Mouse (Mus musculus): Measurements from ENCODE around the gene Ciapin1.

GRCm38 (mm10) chr8:94820553-94820952, 17.6 kb downstream of the Ciapin1 start:
- no peak for TF ChIP-seq CTCF (IDR thresholded peaks at IDR 0.05; ENCODE audit: extremely low read depth, insufficient read length, insufficient replicate concordance, low read depth, low read length)
- no peak for TF ChIP-seq POLR2A (IDR thresholded peaks at IDR 0.05; ENCODE audit: low read depth, low read length)
